Mouse (Mus musculus) heart, postnatal 14 days (tissue): ENCODE measurements around the gene Cux1. TPM values are rescaled to one million over a fixed set of nuclear protein-coding genes. Genes with fewer than 3 reads are reported as not detected.
A peak's percentile ranks its signal among the peaks of the same experiment; 100 is the strongest.

Source experiments
- DNase-seq, 2 experiments: peaks; one replicate each; pipeline ENCODE4 v3.0.0; 2021 to 2022
- intact Hi-C: fragments of 180-260 bp; cut with DNase I; formaldehyde crosslinking; loops from one replicate; pipeline ENCODE4 v1.15.1; 2025
- total RNA-seq, 2 experiments: library from RNA; stranded (reverse); gene quantifications; 2 replicates each; pipeline ENCODE4 v1.2.3; 2021

Cux1 gene
- total RNA-seq, 2 experiments from 2014 or later, result 106 to 108 TPM

DNA sequence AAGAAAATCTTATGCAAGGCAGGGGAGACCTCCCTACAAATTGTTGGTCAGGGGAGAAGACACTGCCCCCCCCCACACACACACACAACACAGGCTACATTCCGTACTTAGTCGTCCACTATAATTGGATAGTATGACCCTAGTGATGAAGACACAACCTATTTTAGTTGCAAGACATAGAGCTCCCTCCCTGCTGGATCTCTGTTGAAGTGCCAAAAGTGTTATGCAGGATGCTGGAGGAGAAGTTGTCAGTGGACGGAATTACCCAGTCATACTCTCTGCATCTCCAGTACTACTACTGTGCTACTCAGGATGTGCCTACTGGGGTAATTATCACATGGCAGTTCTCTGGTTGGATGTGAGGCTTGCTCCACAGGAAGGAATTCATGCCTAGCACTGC is 168.6 kb downstream of the Cux1 start:
- intact Hi-C loops, result no loop called here
- DNase-seq, result no peak

DNA sequence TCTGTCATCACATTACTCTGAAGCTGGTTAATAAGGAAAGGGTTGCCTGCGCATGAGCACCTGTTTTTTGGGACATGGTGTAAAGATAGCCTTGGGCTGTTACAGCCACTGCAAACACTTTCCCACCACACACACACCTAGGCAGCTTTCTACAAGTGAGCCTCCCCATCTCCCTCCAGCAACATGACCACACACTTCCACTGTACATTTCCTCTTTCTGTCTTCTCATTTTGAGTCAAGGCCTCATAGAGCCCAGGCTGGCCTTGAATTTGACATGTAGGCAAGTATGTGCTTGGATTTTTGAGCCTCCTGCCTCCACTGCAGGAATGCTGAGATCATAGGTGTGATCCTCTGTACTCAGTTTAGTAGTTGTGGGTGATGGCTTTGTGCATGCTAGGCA is 170.6 kb downstream of the Cux1 start:
- intact Hi-C loops, result no loop called here
- DNase-seq, result no peak

DNA sequence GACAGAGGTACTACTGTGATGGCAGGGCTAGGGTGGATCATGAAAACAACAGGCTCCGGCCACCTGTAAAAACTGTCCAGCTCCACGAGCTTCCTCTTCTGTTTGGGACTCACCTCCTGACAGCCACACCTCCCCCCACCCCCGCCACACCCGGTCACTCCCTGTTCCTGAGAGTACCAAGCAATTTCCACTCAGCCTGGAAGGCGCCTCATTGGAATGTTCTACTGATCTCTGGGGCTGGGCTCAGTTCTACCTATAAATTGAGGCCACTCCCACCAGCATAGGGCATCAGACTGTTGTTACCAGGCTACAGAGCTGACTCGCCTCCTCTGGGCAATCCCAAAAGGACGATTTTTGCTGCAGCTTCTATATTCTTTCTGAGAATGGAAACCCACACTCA is 171.0 kb downstream of the Cux1 start:
- DNase-seq, result no peak

DNA sequence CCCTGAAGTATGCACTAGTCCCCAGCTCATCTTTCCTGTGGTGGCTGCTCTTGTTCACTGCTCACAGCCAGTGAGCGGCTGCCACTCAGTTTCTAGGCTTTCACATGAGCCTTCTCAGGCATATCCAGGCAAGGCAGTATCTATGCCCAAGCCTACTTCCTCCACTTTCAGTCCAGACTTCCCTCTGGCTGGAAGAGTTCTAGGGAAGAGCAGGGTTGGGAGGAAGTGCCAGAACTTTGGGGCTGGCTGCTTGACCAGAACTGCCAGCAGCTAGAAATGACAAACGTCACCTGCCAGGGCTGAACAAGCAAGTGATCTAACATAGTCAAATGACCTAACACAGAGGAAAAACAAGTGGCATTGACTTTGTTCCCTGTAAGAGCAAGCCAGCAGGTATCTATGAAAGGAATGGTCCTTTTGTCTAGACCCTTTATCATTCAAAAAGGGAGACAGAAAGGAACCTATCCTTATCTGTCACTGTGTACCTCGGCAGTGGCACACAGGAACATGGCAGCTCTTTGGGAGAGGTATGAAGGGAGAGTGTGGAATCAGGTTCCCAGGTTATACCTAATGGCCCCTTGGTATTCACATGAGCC is 171.6 kb downstream of the Cux1 start:
- peak; percentile 26 to 50 for DNase-seq
- intact Hi-C loops, result no loop called here

More for the DNA sequence above, 171.0 kb downstream of the Cux1 start:
- intact Hi-C loops, result no loop called here

DNA sequence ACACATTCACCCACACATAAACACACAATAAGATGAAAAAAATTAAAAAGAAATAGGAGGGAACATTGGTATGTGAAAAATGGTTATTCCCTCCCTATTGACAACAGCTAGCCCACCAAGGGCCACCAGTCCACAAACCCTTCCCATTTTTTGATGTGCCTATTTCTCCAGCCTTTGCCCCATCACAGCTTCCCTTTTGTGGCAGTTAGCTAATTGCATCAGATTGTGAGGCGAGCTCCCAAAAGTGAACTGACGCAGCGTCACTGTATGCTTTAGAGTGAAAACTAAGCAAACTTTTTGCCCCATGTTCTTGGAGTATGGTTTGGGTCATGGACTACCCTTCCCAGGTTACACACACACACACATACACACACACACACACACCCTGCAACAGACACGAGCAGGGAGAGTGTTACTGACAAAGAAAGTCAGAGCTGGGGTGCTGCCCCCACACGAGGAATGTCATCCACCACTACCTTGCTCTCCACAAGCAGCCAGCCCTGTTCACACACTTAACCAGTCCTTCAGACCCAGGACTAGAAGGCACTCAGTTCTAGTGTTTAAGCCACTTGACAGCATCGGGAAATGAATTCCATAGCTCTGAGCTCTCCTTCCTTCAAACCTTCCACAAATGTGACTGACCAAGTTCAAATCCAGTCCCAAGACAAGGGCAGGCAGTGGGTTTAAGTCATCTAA is 172.6 kb downstream of the Cux1 start:
- intact Hi-C loops, result no loop called here
- no peak for DNase-seq

DNA sequence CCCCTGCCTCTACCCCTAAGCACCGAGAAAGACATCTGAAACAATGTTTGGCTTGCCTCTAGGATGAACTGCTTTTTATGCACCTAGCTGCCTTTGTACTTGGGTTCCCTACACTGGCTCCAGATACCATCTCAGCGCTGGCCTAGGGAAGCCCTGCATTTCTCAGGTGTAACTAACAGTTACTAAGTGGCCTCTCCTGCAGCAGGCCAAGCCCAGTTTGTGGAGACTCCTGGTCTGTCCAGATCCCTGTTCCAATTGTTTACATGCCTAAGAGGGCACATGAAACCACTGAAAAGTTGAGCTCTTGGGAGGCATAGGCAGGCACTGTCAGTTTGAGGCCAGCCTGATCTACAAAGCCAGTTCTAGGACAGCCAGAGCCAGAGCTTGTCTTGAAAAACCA is 173.7 kb downstream of the Cux1 start:
- no peak for DNase-seq
- intact Hi-C loops, result no loop called here

DNA sequence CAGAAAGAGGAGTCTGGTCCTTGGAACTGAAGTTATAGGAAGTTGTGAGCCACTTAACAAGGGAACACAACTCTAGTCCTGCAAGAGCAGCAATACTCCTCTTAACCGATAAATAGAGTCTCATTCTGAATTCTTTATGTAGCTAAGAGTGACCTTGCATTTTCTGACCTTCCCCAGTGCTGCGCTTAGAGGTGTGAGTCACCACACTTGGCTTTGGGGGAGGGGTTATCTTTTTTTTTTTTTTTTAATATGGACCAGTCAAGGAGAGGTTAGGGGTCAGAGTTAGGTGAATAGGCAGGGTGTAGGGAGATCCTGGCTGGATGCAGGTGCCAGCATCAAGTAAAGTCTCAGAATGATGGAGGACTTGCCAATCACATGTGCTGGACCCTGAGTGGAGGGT is 180.5 kb downstream of the Cux1 start:
- intact Hi-C loops, result no loop called here
- no peak for DNase-seq

DNA sequence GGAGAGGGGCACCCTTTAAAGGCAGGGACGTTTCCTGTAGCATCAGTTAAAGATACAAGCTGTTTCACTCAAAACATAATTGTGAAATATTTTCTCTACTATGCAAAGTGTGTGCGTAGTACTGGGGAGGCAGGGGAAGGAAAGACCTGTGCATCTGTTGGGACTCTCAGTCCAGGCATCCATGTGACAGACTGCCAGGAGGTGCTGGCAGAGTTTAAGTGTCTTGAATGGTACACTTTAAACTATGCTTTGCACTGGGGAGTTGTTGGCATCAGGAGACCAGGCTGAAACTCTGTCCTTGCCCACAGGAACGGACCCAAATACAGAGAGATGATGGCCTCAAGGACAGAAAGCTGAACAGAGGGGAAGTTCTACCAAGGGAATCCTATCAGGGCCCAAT is 182.1 kb downstream of the Cux1 start:
- intact Hi-C loops, result no loop called here
- no peak for DNase-seq

DNA sequence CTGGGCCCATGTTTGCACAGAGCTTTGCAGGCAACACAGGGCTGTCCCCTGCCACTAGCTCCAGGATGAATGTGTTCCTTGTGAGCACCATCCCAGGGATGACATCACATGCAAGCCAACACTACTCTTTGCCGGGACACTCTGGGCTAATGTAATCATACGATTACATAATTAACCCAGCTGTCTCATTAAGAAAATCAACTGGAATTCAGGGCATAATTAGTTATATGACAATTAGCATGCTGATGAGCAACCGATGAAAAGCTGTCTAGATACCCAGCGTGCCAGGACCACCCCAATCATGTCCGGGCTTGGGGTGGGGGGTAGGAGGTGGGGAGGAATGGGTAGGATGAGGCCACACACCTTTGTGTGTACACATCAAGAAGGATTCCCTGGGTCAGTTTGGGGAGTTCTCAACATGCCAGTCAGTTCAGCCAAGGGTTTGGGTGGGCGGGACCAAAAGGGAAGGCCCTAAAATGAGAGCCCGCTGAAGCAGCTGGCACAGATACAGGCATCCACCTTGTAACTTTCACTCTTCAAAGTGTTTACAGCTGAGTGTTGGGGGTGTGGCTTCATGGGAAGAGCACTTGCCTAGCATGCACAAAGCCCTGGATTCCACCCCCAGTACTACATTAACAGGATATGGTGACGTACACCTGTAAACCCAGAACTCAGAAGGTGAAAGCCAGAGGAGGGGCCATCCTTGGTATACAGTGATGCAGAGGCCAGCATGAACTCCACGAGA is 184.9 kb downstream of the Cux1 start:
- intact Hi-C loops, result no loop called here
- DNase-seq, result no peak

DNA sequence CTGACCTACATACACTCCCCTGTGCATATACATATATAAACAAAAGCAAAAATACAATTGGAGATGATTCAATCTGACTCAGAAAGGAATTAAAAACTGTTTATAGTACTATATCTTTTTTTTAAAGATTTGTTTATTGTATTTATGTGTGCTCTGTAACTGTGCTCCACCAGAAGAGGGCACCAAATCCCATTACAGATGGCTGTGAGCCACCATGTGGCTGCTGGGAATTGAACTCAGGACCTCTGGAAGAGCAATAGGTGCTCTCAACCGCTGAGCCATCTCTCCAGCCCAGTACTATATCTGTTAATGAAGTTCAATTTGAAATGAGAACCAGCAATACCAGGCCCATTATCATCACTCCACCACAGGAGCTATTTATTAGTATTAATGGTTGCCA is 187.9 kb downstream of the Cux1 start:
- DNase-seq, result no peak
- intact Hi-C loops, result loop anchor here (5.0 kb wide), 1 partner anchor 188 kb away; the partner anchor contains the start of gene Cux1

DNA sequence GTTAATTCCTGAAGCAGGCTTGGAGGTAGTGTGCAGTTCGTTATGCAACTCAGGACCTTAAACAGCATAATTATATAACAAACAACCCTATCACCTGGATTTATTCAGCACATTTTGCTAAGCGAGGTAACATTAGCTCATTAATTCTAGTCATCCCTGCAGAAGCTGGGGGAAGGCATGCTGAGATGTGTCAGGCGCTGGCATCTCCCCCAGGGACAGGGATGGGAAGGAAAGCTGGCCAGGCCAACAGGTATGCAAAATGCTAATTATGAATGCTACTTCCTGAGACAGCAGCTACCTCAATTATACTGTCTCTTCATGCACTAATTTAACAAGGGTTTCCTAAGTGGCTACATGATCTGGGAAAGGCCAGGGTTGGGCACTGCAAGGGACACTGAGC is 190.2 kb downstream of the Cux1 start:
- DNase-seq, result no peak
- intact Hi-C loops, result loop anchor here (5.0 kb wide), 1 partner anchor 190 kb away; the partner anchor contains the start of gene Cux1

DNA sequence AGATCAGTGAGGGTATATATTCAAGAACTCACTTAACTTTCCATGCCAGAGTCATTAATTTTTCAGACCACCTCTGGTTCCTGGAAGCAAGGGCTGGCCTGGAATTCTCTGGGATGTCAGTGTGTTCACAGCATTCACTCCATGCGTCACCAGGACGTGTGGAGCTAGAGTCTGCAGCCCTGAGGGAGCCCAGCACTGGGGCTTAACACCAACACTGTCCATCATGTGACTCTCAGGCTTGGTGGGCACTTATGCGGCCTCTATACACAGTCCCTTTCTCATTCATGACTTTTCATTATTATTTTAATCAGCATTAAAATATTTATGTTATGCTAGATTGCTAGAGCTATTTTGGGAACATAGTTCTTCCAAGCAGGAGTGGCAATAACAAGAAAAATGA is 191.9 kb downstream of the Cux1 start:
- intact Hi-C loops, result loop anchor here (5.0 kb wide), 1 partner anchor 192 kb away; the partner anchor contains the start of gene Cux1
- DNase-seq, result no peak

DNA sequence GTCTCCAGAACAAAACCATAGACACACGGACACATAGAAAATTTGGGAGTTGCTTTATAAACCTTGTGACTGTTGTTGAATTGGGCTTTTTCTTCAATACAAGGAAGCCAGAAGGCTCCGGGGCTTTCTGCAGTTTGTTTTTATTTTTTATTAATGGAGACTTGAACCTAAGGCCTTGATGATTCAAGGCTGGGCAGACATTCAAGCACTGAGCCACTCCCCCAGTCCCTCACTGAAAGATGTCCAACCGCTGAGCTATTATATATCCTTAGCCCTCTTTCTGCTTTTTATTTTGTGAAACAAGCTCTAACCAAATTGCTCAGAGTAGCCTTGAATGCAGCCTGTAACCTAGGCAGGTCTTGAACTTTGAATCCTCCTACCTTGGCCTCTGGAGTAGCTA is 195.0 kb downstream of the Cux1 start:
- intact Hi-C loops, result no loop called here

DNA sequence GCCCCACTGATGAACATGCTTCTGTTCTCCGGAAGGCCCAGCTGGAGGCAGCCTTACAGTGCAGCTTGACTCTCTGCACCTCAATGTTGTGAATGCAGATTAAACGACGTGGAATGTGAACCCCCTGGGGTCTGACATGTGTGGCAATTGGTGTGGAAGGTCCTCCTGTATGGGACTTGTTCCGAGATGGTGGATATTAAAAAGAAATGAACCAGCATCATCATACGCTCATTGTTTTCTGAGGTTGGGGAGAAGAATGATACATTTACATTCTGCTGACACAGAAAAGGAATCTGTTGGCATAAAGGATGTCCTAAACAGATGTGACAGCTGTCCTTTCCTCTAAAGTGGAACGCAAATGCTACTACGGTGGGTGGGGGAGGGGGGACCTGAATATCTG is 203.9 kb downstream of the Cux1 start:
- no peak for DNase-seq
- intact Hi-C loops, result no loop called here

More for the DNA sequence above, 195.0 kb downstream of the Cux1 start:
- DNase-seq, result no peak

DNA sequence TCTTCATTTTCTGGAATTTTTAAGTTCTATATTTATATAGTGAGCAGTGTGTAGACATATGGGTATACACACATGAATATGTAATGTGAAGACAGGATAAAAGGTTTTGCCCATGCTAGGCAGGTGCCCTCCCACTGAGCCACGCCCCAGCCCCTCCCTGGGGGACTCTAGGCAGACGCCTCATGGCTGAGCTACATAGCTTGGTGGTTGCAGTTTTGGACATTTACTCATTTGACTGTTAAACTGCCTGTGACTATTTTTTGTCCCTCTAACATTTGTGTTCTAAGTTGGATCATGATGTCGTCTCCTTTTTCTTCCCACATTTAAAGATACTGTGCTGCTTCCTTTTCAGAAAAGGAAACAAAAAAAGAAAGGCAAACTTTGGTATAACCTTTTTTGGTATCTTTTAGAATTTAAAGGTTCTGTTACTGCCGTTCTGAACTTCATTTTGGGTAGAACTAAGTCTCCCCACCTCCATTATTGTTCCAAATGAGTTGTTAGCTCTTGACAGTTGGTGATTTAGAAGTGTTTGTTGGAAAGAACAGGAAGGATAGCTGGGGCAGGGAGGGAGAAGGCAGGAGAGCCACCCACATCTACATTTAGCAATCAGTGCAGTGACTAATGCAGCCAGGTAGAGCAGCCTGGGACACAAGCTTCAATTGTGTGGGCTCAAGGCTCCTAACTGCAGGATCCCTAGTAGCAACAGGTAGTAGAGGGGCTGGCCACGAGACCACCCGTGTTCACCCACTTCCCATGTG is 204.6 kb downstream of the Cux1 start:
- intact Hi-C loops, result no loop called here
- DNase-seq, result no peak

DNA sequence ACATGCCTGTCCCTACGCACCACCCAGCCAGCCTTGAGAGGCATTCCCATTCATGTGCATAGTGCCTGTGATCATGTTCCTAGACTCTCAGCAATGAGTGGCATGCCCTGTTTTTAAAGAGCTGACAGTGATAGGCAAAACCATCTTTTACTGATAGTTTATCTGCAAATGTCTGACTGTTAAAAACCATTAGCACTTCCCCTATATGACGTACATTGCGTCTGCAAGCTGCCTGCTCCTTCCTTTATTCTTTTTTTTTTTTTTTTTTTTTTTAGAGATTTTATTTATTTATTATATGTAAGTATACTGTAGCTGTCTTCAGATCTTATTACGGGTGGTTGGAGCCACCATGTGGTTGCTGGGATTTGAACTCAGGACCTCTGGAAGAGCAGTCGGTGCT is 205.3 kb downstream of the Cux1 start:
- DNase-seq, result no peak
- intact Hi-C loops, result no loop called here

DNA sequence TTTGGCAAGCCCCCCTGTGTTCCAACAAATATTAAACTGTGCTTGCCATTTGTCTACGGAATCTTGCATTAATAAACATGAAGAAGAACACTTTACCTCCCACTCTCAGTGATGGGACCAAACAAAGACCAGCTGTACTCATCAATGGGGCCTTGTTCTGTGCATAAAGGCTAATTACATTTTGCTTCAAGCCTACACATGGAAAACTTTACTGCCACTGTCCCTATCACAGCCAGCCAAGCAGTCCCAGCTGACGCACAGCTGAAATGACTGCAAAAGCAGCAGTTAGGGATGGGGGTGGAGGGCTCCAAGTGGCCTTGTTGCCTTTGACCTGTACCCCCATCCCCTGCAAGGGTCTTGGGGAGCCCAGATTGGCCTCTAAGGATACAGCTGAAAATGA is 210.1 kb downstream of the Cux1 start:
- no peak for DNase-seq
- intact Hi-C loops, result loop anchor here (5.0 kb wide), 1 partner anchor 35 kb away; no protein-coding TSS in a partner anchor

DNA sequence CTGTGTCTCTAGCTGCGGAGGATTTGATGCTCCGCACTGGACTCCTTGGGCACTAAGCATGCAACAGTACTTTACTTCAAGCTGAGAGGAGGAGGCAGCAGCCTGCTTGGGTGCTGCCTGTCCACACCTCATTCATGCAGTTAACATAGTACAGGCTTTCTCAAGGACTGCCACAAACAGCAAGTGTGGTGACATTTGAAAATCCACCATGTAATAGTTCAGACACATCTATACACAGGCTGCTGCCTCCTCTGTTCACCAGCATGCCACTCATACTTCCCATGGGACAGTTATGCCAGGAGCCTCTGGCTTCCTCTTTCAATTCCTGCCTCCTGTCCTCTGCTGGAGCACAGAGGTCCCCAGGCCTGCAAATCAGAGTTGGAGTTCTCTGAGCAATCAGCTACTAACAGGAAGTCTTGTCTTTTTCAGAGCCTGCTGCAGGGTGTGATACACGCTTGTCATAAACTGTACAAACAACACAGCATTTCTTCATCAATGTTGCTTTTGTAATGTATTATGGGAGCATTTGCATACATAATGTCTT is 211.6 kb downstream of the Cux1 start:
- intact Hi-C loops, result loop anchor here (5.0 kb wide), 1 partner anchor 33 kb away; no protein-coding TSS in a partner anchor

DNA sequence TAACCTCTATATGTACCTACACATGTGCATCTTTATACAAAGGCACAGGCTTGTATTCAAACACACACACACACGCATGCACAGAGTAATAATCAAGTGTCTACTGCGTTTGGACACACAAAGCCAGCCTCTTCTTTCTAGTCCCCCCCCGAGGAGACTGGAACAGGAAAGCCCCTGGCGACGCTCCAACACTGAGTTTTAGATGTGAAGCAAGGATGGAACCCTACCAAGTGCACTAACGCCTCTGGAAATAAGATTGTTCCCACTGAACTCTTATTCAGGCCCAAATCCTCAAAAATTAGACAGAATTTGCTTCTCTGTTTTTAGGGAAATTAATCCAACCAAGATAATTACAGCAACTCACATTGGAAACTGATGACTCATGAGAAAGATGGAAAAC is 212.6 kb downstream of the Cux1 start:
- DNase-seq, result peak; percentile 52 to 53
- intact Hi-C loops, result loop anchor here (5.0 kb wide), 1 partner anchor 32 kb away; no protein-coding TSS in a partner anchor

More for the DNA sequence above, 211.6 kb downstream of the Cux1 start:
- DNase-seq, result no peak

DNA sequence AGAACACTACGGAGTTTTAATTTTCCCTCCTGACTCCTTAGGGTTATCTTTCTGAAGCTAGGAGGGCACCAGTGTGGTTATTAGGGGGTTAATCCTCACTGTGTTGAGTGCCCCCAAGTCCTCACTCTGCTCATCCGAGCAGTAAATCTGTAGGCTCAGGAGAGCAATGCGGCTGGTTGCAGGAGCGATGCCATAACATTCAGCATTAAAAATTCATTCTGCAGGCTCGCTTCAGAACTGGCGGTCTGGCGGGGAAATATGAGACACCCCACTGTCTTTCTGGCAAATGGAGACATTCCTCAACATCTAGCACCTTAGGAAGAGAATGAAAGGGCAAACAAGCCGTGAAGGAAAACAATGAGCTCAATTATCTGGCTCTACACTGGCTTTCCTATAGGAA is 214.2 kb downstream of the Cux1 start:
- intact Hi-C loops, result no loop called here
- DNase-seq, result no peak
